ENCODE assay signal across 8 mouse cellular contexts in genomic region chr8:118055536-118055935, GRCm38 (mm10).
"Had no signal": no experiment of that assay in that cellular context is flagged by ENCODE, and none has a peak within 500 bp of the region (broad histone marks: within the 10 kb centered on the region; RNA-seq: fewer than 3 reads in every experiment).

No protein-coding gene starts in this region.

- DNase-seq: kidney, adult 2 months; kidney, postnatal 25 days; layer of hippocampus, adult 9-11 months; liver, postnatal 0 days; lung, embryonic 14.5 days; right cerebral cortex, postnatal 14 days; spleen, adult 18-20 months; thymus, postnatal 25 days had no signal
